Mouse (Mus musculus): ENCODE measurements around the gene Gm48551.

Gm48551 gene

GRCm38 (mm10) chr10:81405588-81406201, 21.4 kb downstream of the Gm48551 start:
- DNase-seq = peak; percentile 86 to 87

- no peak for DNase-seq
These were observed 22.5 kb downstream of the Gm48551 start for GRCm38 (mm10) chr10:81406504-81407440.

GRCm38 (mm10) chr10:81407539-81408423, 23.5 kb downstream of the Gm48551 start:
- peak; percentile 83 to 89 for DNase-seq

GRCm38 (mm10) chr10:81408424-81408729, 24.1 kb downstream of the Gm48551 start:
- no peak for DNase-seq

- peak; percentile 71 to 77 for DNase-seq
These were observed 24.6 kb downstream of the Gm48551 start for GRCm38 (mm10) chr10:81408871-81409291.

GRCm38 (mm10) chr10:81409330-81409729, 25.1 kb downstream of the Gm48551 start:
- no peak for DNase-seq

- DNase-seq = no peak
These were observed 26.1 kb downstream of the Gm48551 start for GRCm38 (mm10) chr10:81410350-81410749.

- DNase-seq = no peak
These were observed 26.7 kb downstream of the Gm48551 start for GRCm38 (mm10) chr10:81410981-81411380.

GRCm38 (mm10) chr10:81411471-81412400, 27.5 kb downstream of the Gm48551 start:
- DNase-seq = peak; percentile 83 to 89

- no peak for DNase-seq
These were observed 28.5 kb downstream of the Gm48551 start for GRCm38 (mm10) chr10:81412586-81413309.

- DNase-seq = peak; percentile 76 to 88
These were observed 29.3 kb downstream of the Gm48551 start for GRCm38 (mm10) chr10:81413310-81414261.

GRCm38 (mm10) chr10:81414682-81415081, 30.4 kb downstream of the Gm48551 start:
- no peak for DNase-seq

- DNase-seq = no peak
These were observed 30.9 kb downstream of the Gm48551 start for GRCm38 (mm10) chr10:81415146-81415545.

- DNase-seq = no peak
These were observed 31.5 kb downstream of the Gm48551 start for GRCm38 (mm10) chr10:81415549-81416310.

GRCm38 (mm10) chr10:81416581-81417226, 32.4 kb downstream of the Gm48551 start:
- peak; percentile 91 to 96 for DNase-seq

- no peak for DNase-seq
These were observed 33.3 kb downstream of the Gm48551 start for GRCm38 (mm10) chr10:81417227-81418215.

Data from cerebellum, adult 18-20 months (tissue).